Mouse (Mus musculus) stomach, postnatal 0 days (tissue): ENCODE measurements around the gene Tfip11. TPM values are rescaled to one million over a fixed set of nuclear protein-coding genes. Genes with fewer than 3 reads are reported as not detected.

ENCODE experiments used
- ATAC-seq: fragments of 200-750 bp; cut with Nextera tagmentation; 2 replicates; pipeline ENCODE4 v1.8.0; 2017; ENCODE audit not compliant: low FRiP score, low TSS enrichment
- DNase-seq: peaks from one replicate; pipeline ENCODE4 v3.0.0-alpha.2; 2016; ENCODE audit warnings: low spot score
- H3K27ac ChIP-seq: fragments of 300-500 bp; sonication (generic); replicated peaks from 2 replicates; pipeline ENCODE4 v1.5.1; 2014; ENCODE audit warnings: mild to moderate bottlenecking, control low read depth
- H3K27me3 ChIP-seq: fragments of 300-500 bp; sonication (generic); 2 replicates; pipeline ENCODE4 v1.6.1; 2014; ENCODE audit warnings: low read length; ENCODE audit not compliant: control insufficient read depth, insufficient read depth
- H3K36me3 ChIP-seq: fragments of 300-500 bp; sonication (generic); 2 replicates; pipeline ENCODE4 v1.6.1; 2014; ENCODE audit warnings: low read length, mixed read lengths; ENCODE audit not compliant: control insufficient read depth, insufficient read depth
- H3K4me1 ChIP-seq: fragments of 300-500 bp; sonication (generic); replicated peaks from 2 replicates; pipeline ENCODE4 v1.6.1; 2014; ENCODE audit warnings: antibody characterized with exemption; ENCODE audit not compliant: control insufficient read depth, insufficient read depth
- H3K4me2 ChIP-seq: fragments of 300-500 bp; sonication (generic); replicated peaks from 2 replicates; pipeline ENCODE4 v1.6.1; 2014; ENCODE audit warnings: low read depth, mild to moderate bottlenecking, control low read depth, moderate library complexity
- H3K4me3 ChIP-seq: fragments of 300-500 bp; sonication (generic); 2 replicates; pipeline ENCODE4 v1.5.1; 2014; ENCODE audit warnings: low read depth, low read length, control low read depth
- H3K9ac ChIP-seq: fragments of 300-500 bp; sonication (generic); 2 replicates; pipeline ENCODE4 v1.6.1; 2014; ENCODE audit warnings: mild to moderate bottlenecking, low read length, control low read depth, mixed read lengths
- H3K9me3 ChIP-seq: fragments of 300-500 bp; sonication (generic); 2 replicates; pipeline ENCODE4 v1.6.1; 2016; ENCODE audit warnings: low read length; ENCODE audit not compliant: control insufficient read depth
- CTCF ChIP-seq: IDR thresholded peaks from 2 replicates; pipeline ENCODE4 v1.5.1; 2016; ENCODE audit warnings: antibody characterized with exemption, low read depth, mild to moderate bottlenecking, moderate library complexity
- EP300 ChIP-seq: optimal IDR thresholded peaks from 2 replicates; pipeline ENCODE3; 2016; ENCODE audit warnings: antibody characterized with exemption
- WGBS: fragments of 180-500 bp; shearing (Covaris S2); extraction: QIAGEN DNeasy Blood & Tissue Kit; methylation state at CpG from one replicate; pipeline ENCODE4 v1.1.7; 2014; 5-methylcytosine and 5-hydroxymethylcytosine counted together
- polyA plus RNA-seq: library from polyadenylated mRNA; unstranded; fragments of >200 nt; fragmentation: Nextera tagmentation; extraction: Ambion mirVana; gene quantifications from 2 replicates; pipeline ENCODE4 v1.2.1, GENCODE M21; 2015

Gene Tfip11
- 12.4 and 12.9 TPM in 2 replicates for polyA plus RNA-seq

- peak; percentile 92 for ATAC-seq
- Histone ChIP-seq H3K4me1 (peaks cover 9% of the 10 kb centered on the region), H3K9ac (peak within 1 kb of the TSS; percentile 85), H3K27me3 (no peaks in the 10 kb centered on the region), H3K36me3 (peaks cover 13% of the 10 kb centered on the region), H3K4me2 (peak within 1 kb of the TSS; percentile 70), H3K4me3 (peak within 1 kb of the TSS; percentile 97), H3K27ac (peak within 1 kb of the TSS; percentile 84), H3K9me3 (no peaks in the 10 kb centered on the region)
- 8% methylated on average over 48 of the region's 48 CpGs for WGBS
- TF ChIP-seq CTCF (peak; percentile 43), EP300 (no peak)
- peak; percentile 96 for DNase-seq
These were observed at the start of gene Tfip11 for GRCm38 (mm10) chr5:112325546-112326445. TSS of gene Tfip11 (plus strand) at chr5:112326358.

DNA sequence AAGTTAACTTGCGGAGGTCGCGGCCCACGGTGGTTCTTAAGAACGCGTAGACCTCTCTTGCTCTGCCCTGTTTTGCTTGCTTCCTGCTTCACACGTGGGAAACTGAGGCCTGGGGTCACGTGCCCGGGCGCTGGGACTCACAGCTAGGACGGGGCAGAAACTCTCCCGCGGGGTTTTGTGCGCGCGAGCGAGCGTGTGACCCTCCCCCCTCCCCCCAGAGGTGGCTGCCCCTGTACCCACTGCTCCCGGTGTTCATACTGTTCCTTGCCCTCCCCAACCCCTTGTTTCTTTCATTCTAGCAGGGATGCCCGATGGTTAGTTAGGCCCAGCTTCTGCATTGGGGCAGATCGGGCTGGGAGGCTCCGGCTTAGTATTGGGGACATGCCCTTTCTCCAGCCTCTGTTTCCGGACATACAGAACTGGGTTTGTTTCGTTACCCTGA, 49.2 kb upstream of the Tfip11 start:
- no peaks in the 10 kb centered on the region for H3K9me3 ChIP-seq
- H3K4me1 ChIP-seq = no peaks in the 10 kb centered on the region
- H3K27ac ChIP-seq = peak overlapping the region; percentile 85
- H3K9ac ChIP-seq = peak overlapping the region; percentile 89
- TF ChIP-seq EP300 = no peak
- no peak for TF ChIP-seq CTCF
- no peaks in the 10 kb centered on the region for H3K27me3 ChIP-seq
- no peak for DNase-seq
- no peak; the same call in 1 of the 2 replicates for ATAC-seq
- under 1% methylated on average over 24 of the region's 24 CpGs for WGBS
- H3K4me3 ChIP-seq = peak overlapping the region; percentile 78
- H3K36me3 ChIP-seq = no peaks in the 10 kb centered on the region
- H3K4me2 ChIP-seq = peak overlapping the region; percentile 90

DNA sequence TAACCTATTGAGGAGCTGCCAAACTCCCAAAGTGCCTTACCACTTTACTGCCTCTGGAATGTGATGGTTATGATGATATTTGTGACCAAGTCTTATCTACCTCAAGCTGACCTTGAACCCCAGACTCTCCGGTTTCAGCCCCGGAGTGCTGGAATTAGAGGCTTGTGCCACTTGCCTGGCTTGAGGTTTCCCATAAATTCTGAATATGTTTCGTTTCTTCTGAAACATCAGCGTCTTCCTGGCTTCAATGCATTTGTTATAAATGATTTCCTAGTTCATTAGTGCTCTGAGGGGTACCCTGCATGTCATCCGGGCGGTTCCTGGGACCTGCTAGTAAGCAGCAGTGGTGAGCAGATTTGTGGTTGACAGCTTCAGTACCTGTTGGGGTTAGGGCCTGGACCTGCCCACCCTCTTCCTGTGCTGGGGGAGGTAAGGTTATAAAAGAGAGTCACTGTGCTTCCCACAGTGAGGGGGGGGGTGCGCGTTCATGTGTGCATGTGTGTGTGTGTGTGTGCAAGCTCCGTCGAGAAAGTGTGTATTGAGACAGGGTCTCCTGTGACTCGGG, 48.2 kb upstream of the Tfip11 start:
- H3K4me2 ChIP-seq = peak overlapping the region; percentile 15; the same call in 1 of the 2 replicates
- H3K27me3 ChIP-seq = no peaks in the 10 kb centered on the region
- ATAC-seq (no peak), DNase-seq (no peak)
- no peak overlapping the region for H3K4me3 ChIP-seq
- H3K4me1 ChIP-seq = no peaks in the 10 kb centered on the region; the same call in 1 of the 2 replicates
- H3K27ac ChIP-seq = no peak overlapping the region
- no peak for TF ChIP-seq EP300
- no peak for TF ChIP-seq CTCF
- H3K9me3 ChIP-seq = no peaks in the 10 kb centered on the region
- H3K9ac ChIP-seq = no peak overlapping the region
- H3K36me3 ChIP-seq = no peaks in the 10 kb centered on the region
- 80% methylated on average over 11 of the region's 11 CpGs for WGBS

DNA sequence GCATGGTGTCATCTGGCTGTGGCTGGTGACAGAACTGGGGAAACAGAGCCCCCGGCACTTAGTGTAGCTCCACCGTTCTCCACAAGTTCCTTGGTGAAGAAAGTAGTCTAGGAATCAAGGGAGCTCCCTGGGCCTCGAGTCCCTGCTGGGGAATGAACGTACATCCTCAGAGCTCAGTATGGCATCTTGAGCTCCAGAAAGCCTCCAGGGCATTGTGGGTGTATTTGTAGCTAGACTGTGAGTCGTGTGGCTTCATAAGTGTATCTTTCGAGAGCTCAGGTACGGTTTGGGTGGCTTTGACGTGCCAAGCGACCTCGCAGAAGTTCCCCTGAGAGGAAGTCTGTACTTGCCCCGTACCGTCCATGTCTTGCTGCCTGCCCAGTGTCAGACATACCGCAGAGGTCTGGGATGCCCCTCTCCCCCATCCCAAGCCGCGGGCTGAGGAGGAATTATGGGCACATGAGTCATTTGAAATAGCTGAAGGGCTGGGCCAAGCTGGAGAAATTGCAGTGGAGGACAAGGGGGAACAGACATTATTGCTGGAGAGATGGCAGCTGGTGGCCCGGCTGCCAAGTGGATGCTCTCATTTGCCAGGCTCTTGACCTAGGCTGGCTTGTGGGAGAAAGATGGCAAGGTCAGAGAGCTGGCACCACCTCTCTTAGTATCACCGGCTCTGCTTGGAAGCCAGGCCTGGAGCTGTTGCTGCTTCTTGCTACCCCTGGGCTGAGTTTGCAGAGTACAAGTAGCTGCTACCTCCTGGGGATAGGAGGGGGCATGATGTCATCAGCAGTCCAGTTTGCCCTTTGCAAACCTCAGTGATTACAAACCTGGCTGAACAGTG, 46.8 kb upstream of the Tfip11 start:
- H3K4me1 ChIP-seq = no peaks in the 10 kb centered on the region; the same call in 1 of the 2 replicates
- no peaks in the 10 kb centered on the region for H3K9me3 ChIP-seq
- H3K9ac ChIP-seq = no peak overlapping the region
- no peak overlapping the region for H3K4me2 ChIP-seq
- 77% methylated on average over 17 of the region's 17 CpGs for WGBS
- ATAC-seq (no peak), DNase-seq (no peak)
- no peak overlapping the region for H3K4me3 ChIP-seq
- H3K27me3 ChIP-seq = no peaks in the 10 kb centered on the region
- peak overlapping the region; percentile 30; the same call in 1 of the 2 replicates for H3K27ac ChIP-seq
- TF ChIP-seq CTCF = no peak
- no peak for TF ChIP-seq EP300
- no peaks in the 10 kb centered on the region for H3K36me3 ChIP-seq

GRCm38 (mm10) chr5:112280151-112280550, 46.0 kb upstream of the Tfip11 start:
- H3K27ac ChIP-seq = peak overlapping the region; percentile 25; the same call in 1 of the 2 replicates
- no peaks in the 10 kb centered on the region; the same call in 1 of the 2 replicates for H3K4me1 ChIP-seq
- H3K4me3 ChIP-seq = no peak overlapping the region
- no peak overlapping the region for H3K4me2 ChIP-seq
- TF ChIP-seq CTCF = no peak
- TF ChIP-seq EP300 = no peak
- H3K27me3 ChIP-seq = no peaks in the 10 kb centered on the region
- DNase-seq (no peak), ATAC-seq (no peak)
- no peaks in the 10 kb centered on the region for H3K9me3 ChIP-seq
- H3K9ac ChIP-seq = peak overlapping the region; percentile 43; the same call in 1 of the 2 replicates
- 76% methylated on average over 7 of the region's 7 CpGs for WGBS
- no peaks in the 10 kb centered on the region for H3K36me3 ChIP-seq
